Mouse (Mus musculus) forelimb bud, embryonic 11.5 days (tissue): ENCODE measurements around the gene Tmem131l.

Experiments
- DNase-seq: peaks from one replicate; pipeline ENCODE4 v3.0.0-alpha.2; 2012; ENCODE audit warnings: low read depth, low spot score

Gene Tmem131l

DNA sequence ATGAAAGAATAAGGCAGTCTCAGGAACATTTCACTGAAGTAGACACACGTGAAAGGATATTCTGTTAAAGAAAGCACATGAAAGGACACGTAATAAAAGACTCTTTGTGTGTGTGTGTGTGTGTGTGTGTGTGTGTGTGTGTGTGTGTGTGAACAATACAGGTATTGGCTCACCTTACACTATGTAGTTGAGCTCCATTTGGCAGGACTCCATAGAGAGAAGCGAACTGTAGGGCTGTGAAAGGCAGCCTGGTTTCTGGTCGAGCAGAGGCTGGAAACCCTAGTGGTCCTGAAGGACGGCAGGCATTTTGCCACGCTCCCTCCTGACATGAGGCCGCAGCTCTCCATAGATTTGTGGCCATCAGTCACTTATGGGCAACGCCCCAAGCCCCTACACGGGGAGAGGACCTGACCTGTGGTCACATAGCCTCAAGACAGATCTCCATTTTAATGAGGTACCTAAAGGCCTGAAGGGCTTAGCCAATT, 175.9 kb downstream of the Tmem131l start:
- DNase-seq = no peak

GRCm38 (mm10) chr3:83862956-83863355, 177.0 kb downstream of the Tmem131l start:
- no peak for DNase-seq

DNA sequence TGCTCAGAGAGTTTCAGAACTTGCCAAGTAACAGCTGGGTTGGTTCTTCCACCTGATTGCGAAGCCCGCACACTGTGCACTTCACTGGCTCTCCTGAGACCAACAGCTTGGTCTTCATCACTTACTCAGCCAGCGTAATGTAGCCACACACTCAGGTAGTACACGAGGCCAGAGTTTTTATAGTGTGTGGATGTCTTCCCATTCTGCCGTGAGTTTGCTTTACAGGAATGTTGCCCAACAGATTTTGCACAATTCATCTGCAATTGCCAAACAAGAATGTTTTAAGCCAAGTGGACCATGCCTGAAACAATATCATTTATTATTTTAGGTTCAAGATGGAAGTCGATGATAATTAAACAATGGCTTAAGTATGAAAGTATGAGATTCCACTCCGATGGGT, 180.4 kb downstream of the Tmem131l start:
- no peak for DNase-seq

GRCm38 (mm10) chr3:83859071-83859470, 180.9 kb downstream of the Tmem131l start:
- no peak for DNase-seq

DNA sequence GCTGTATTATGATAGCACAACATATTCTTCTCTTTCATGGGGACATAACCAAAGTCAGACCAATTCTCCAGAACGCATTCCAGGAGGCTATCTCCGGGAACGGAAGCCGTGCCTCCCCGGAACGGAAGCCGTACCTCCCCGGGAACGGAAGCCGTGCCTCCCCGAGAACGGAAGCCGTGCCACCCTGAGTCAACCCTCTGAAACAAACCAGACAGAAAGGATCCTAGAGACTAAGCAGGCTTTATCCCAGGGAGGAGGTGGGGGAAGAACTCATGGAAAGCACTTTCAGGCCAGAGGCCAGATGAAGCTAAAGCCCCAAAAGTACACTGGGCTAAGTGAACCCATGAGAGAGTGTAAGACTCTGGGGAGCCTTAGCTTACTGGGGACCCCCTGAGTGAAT, 182.4 kb downstream of the Tmem131l start:
- DNase-seq = no peak

DNA sequence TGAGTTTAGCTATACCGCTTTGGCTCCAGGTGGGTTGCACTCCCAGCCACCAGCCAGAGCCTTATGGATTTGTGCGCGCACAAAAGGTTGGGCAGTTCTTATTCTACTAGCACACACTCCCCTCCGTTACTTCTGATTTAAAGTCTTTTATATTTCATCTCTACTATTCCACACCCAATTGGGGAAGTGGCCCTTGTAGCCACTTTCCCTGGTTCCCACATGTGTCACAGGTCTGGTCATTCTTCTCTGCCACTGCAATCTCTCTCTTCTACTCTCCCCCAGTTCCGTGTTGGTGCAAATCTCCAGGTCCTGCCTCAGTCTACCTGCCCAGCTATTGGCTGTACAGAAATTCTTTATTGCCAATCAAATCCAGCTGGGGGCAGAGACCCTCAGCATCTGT, 184.3 kb downstream of the Tmem131l start:
- DNase-seq = no peak

DNA sequence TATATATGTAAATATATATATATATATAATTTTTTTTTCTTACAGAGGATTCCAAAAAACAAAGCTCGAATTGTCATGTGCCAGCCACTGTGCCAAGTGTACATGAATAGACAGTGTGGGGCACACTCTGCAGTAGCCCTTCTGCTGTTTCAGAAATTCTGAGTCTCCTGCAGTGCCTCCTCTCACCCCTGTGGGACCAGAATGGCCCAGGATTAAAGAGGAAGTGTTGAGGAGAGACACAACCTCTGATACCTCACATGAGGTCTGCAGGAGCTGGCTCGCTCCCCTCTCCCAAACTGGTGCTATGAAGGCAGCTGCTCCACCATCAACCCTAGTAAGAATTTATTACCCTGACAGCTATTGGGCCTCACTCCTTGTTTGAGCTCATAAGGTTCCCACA, 190.6 kb downstream of the Tmem131l start:
- no peak for DNase-seq
